Mouse (Mus musculus) hindbrain, embryonic 16.5 days (tissue): ENCODE measurements around the gene Oxct2a. TPM values are rescaled to one million over a fixed set of nuclear protein-coding genes. Genes with fewer than 3 reads are reported as not detected.
A peak's percentile ranks its signal among the peaks of the same experiment; 100 is the strongest.
"Not testable (repeated sequence)": the region's sequence is repeated elsewhere in the genome, so short reads cannot be mapped to it uniquely, and the experiment has no call there.

Source experiments
- ATAC-seq: fragments of 200-750 bp; cut with Nextera tagmentation; 2 replicates; pipeline ENCODE4 v1.8.0; 2017; ENCODE audit warnings: moderate TSS enrichment, moderate library complexity
- H3K27ac ChIP-seq: fragments of 300-500 bp; sonication (generic); 2 replicates; pipeline ENCODE4 v1.5.1; 2014; ENCODE audit warnings: low read depth, mild to moderate bottlenecking, control low read depth, low read length, moderate library complexity
- H3K27me3 ChIP-seq: fragments of 300-500 bp; sonication (generic); replicated peaks from 2 replicates; pipeline ENCODE4 v1.6.1; 2014; ENCODE audit warnings: low read length; ENCODE audit not compliant: control insufficient read depth, insufficient read depth
- H3K36me3 ChIP-seq: fragments of 300-500 bp; sonication (generic); 2 replicates; pipeline ENCODE4 v1.6.1; 2014; ENCODE audit warnings: mild to moderate bottlenecking, low read length, moderate library complexity, mixed read lengths; ENCODE audit not compliant: control insufficient read depth, insufficient read depth
- H3K4me1 ChIP-seq: fragments of 300-500 bp; sonication (generic); 2 replicates; pipeline ENCODE4 v1.6.1; 2014; ENCODE audit warnings: low read depth, low read length; ENCODE audit not compliant: control insufficient read depth, insufficient read depth
- H3K4me2 ChIP-seq: fragments of 300-500 bp; sonication (generic); 2 replicates; pipeline ENCODE4 v1.6.1; 2014; ENCODE audit warnings: mild to moderate bottlenecking, low read length, control low read depth, moderate library complexity
- H3K4me3 ChIP-seq: fragments of 300-500 bp; sonication (generic); 2 replicates; pipeline ENCODE4 v1.5.1; 2014; ENCODE audit warnings: mild to moderate bottlenecking, low read length, control low read depth, moderate library complexity
- H3K9ac ChIP-seq: fragments of 300-500 bp; sonication (generic); 2 replicates; pipeline ENCODE4 v1.6.1; 2014; ENCODE audit warnings: low read depth, mild to moderate bottlenecking, control low read depth, low read length, moderate library complexity
- H3K9me3 ChIP-seq: fragments of 300-500 bp; sonication (generic); 2 replicates; pipeline ENCODE4 v1.6.1; 2014; ENCODE audit warnings: mild to moderate bottlenecking, low read length, moderate library complexity; ENCODE audit not compliant: control insufficient read depth
- WGBS: fragments of 180-500 bp; shearing (Covaris S2); extraction: QIAGEN DNeasy Blood & Tissue Kit; methylation state at CpG from one replicate; pipeline ENCODE4 v1.1.7; 2014; 5-methylcytosine and 5-hydroxymethylcytosine counted together
- polyA plus RNA-seq: library from polyadenylated mRNA; unstranded; fragments of >200 nt; fragmentation: Nextera tagmentation; extraction: Ambion mirVana; gene quantifications from 2 replicates; pipeline ENCODE4 v1.2.1, GENCODE M21; 2015

Oxct2a gene
- polyA plus RNA-seq, 1 experiment from 2014 or later, result 0.14 TPM

- H3K4me1 ChIP-seq, result no peaks in the 10 kb centered on the region
- H3K27me3 ChIP-seq, result no peaks in the 10 kb centered on the region
- H3K9me3 ChIP-seq, result no peaks in the 10 kb centered on the region
- peaks cover 58% of the 10 kb centered on the region for H3K36me3 ChIP-seq
- 89% methylated on average over 3 of the region's 3 CpGs for WGBS
- no peak overlapping the region for H3K4me3 ChIP-seq
- ATAC-seq, result no peak
- no peak overlapping the region for H3K27ac ChIP-seq
- H3K4me2 ChIP-seq, result no peak overlapping the region
- no peak overlapping the region for H3K9ac ChIP-seq
Observed at GRCm38 (mm10) chr4:123292390-123292789, 31.0 kb downstream of the Oxct2a start.

- Histone ChIP-seq H3K27ac (no peak overlapping the region), H3K9ac (no peak overlapping the region), H3K4me1 (peaks cover 20% of the 10 kb centered on the region), H3K9me3 (no peaks in the 10 kb centered on the region), H3K27me3 (no peaks in the 10 kb centered on the region), H3K36me3 (peaks cover 39% of the 10 kb centered on the region), H3K4me2 (no peak overlapping the region), H3K4me3 (no peak overlapping the region)
- WGBS, result 90% methylated on average over 12 of the region's 12 CpGs
- no peak for ATAC-seq
Observed at GRCm38 (mm10) chr4:123289038-123289437, 34.4 kb downstream of the Oxct2a start.

- Histone ChIP-seq H3K27ac (no peak overlapping the region), H3K4me2 (no peak overlapping the region), H3K4me3 (no peak overlapping the region), H3K36me3 (peaks cover 27% of the 10 kb centered on the region), H3K4me1 (peaks cover 23% of the 10 kb centered on the region), H3K9me3 (no peaks in the 10 kb centered on the region), H3K27me3 (no peaks in the 10 kb centered on the region), H3K9ac (no peak overlapping the region)
- ATAC-seq, result no peak
- WGBS, result 99% methylated on average over 2 of the region's 2 CpGs
Observed at GRCm38 (mm10) chr4:123286790-123287189, 36.6 kb downstream of the Oxct2a start.

GRCm38 (mm10) chr4:123284731-123285624, 38.5 kb downstream of the Oxct2a start:
- Histone ChIP-seq H3K27me3 (no peaks in the 10 kb centered on the region), H3K4me3 (peak overlapping the region; percentile 11), H3K9me3 (no peaks in the 10 kb centered on the region), H3K36me3 (peaks cover 19% of the 10 kb centered on the region), H3K4me1 (peaks cover 23% of the 10 kb centered on the region), H3K4me2 (peak overlapping the region; percentile 73), H3K27ac (no peak overlapping the region), H3K9ac (peak overlapping the region; percentile 13)
- ATAC-seq, result no peak
- WGBS, result 79% methylated on average over 6 of the region's 6 CpGs

GRCm38 (mm10) chr4:123283675-123284064, 39.8 kb downstream of the Oxct2a start:
- H3K27ac ChIP-seq, H3K27me3 ChIP-seq, H3K9me3 ChIP-seq, H3K36me3 ChIP-seq: not testable (repeated sequence)
- Histone ChIP-seq H3K4me1 (peaks cover 23% of the 10 kb centered on the region), H3K4me3 (peak overlapping the region; percentile 47), H3K4me2 (peak overlapping the region; percentile 73), H3K9ac (peak overlapping the region; percentile 43)
- WGBS, result 1% methylated on average over 8 of the region's 15 CpGs
- ATAC-seq, result peak; percentile 18

GRCm38 (mm10) chr4:123282915-123283674, 40.3 kb downstream of the Oxct2a start:
- H3K27me3 ChIP-seq, H3K36me3 ChIP-seq, H3K27ac ChIP-seq, H3K9me3 ChIP-seq: not testable (repeated sequence)
- WGBS, result 0% methylated on average over 25 of the region's 55 CpGs
- Histone ChIP-seq H3K4me1 (peaks cover 23% of the 10 kb centered on the region), H3K4me2 (peak overlapping the region; percentile 73), H3K4me3 (peak overlapping the region; percentile 47), H3K9ac (peak overlapping the region; percentile 43)
- peak; percentile 59 for ATAC-seq

GRCm38 (mm10) chr4:123282500-123282899, 40.9 kb downstream of the Oxct2a start:
- under 1% methylated on average over 25 of the region's 25 CpGs for WGBS
- Histone ChIP-seq H3K4me3 (peak overlapping the region; percentile 47), H3K4me1 (peaks cover 23% of the 10 kb centered on the region), H3K27ac (no peak overlapping the region), H3K9ac (peak overlapping the region; percentile 52), H3K27me3 (no peaks in the 10 kb centered on the region), H3K9me3 (no peaks in the 10 kb centered on the region), H3K36me3 (peaks cover 6% of the 10 kb centered on the region), H3K4me2 (peak overlapping the region; percentile 73)
- peak; percentile 94 for ATAC-seq

GRCm38 (mm10) chr4:123280117-123280516, 43.3 kb downstream of the Oxct2a start:
- H3K4me1 ChIP-seq, result peaks cover 14% of the 10 kb centered on the region
- H3K9ac ChIP-seq, result no peak overlapping the region
- H3K36me3 ChIP-seq, result no peaks in the 10 kb centered on the region
- H3K4me3 ChIP-seq, result no peak overlapping the region
- ATAC-seq, result no peak
- H3K9me3 ChIP-seq, result no peaks in the 10 kb centered on the region
- H3K27me3 ChIP-seq, result no peaks in the 10 kb centered on the region
- WGBS, result 80% methylated on average over 3 of the region's 3 CpGs
- no peak overlapping the region for H3K27ac ChIP-seq
- no peak overlapping the region for H3K4me2 ChIP-seq
